27 mouse cellular contexts compared by ENCODE assay signal in genomic region chr4:127651601-127652000, GRCm38 (mm10).
"Had no signal": no experiment of that assay in that cellular context is flagged by ENCODE, and none has a peak within 500 bp of the region (broad histone marks: within the 10 kb centered on the region; RNA-seq: fewer than 3 reads in every experiment).

No protein-coding gene starts in this region.

- H3K27me3 ChIP-seq: heart, embryonic 12.5 days; hindbrain, embryonic 12.5 days; intestine, embryonic 15.5 days; limb, embryonic 13.5 days; liver, embryonic 13.5 days; liver, embryonic 15.5 days had no signal

- H3K9ac ChIP-seq: heart, embryonic 12.5 days; hindbrain, embryonic 12.5 days; hindbrain, embryonic 14.5 days; intestine, embryonic 15.5 days; limb, embryonic 13.5 days; liver, embryonic 13.5 days; liver, embryonic 15.5 days; liver, postnatal 0 days had no signal

- H3K27ac ChIP-seq: heart, embryonic 10.5 days; hindbrain, embryonic 10.5 days; hindbrain, embryonic 12.5 days; hindbrain, embryonic 14.5 days; intestine, embryonic 15.5 days; layer of hippocampus, adult 2 months; left cerebral cortex, adult 2 months; limb, embryonic 13.5 days; liver, embryonic 13.5 days; liver, embryonic 15.5 days had no signal

- ATAC-seq: hindbrain, embryonic 16.5 days; inflammation-experienced regulatory T-cells, adult 6 months; intestine, embryonic 15.5 days; intestine, postnatal 0 days; liver, postnatal 0 days had no signal

- H3K4me3 ChIP-seq: heart, embryonic 10.5 days; heart, embryonic 12.5 days; hindbrain, embryonic 10.5 days; hindbrain, embryonic 12.5 days; intestine, embryonic 15.5 days; layer of hippocampus, adult 2 months; left cerebral cortex, adult 2 months; limb, embryonic 13.5 days; liver, embryonic 13.5 days; liver, embryonic 15.5 days had no signal

- H3K4me2 ChIP-seq: heart, embryonic 12.5 days; hindbrain, embryonic 12.5 days; hindbrain, embryonic 14.5 days; intestine, embryonic 15.5 days; limb, embryonic 13.5 days; liver, embryonic 11.5 days; liver, embryonic 13.5 days; liver, embryonic 15.5 days had no signal

- H3K36me3 ChIP-seq: heart, embryonic 10.5 days; heart, embryonic 12.5 days; hindbrain, embryonic 10.5 days; hindbrain, embryonic 12.5 days; intestine, embryonic 15.5 days; limb, embryonic 13.5 days; liver, embryonic 13.5 days; liver, embryonic 15.5 days had no signal

- H3K9me3 ChIP-seq: heart, embryonic 10.5 days; heart, embryonic 12.5 days; hindbrain, embryonic 10.5 days; hindbrain, embryonic 12.5 days; intestine, embryonic 15.5 days; limb, embryonic 13.5 days; liver, embryonic 13.5 days; liver, embryonic 15.5 days had no signal

- H3K4me1 ChIP-seq: heart, embryonic 10.5 days; heart, embryonic 12.5 days; hindbrain, embryonic 10.5 days; hindbrain, embryonic 12.5 days; liver, embryonic 13.5 days; liver, embryonic 15.5 days had no signal

- DNase-seq: gastrocnemius, postnatal 14 days; gastrocnemius, postnatal 36 days; heart, adult 18-20 months; heart, postnatal 10 days; heart, postnatal 4 days; kidney, adult 18-20 months; kidney, adult 8-10 months; kidney, postnatal 10 days; kidney, postnatal 25 days; kidney, postnatal 4 days; liver; liver, embryonic 13.5 days; liver, postnatal 0 days had no signal
